Mouse (Mus musculus) liver, embryonic 14.5 days (tissue): ENCODE measurements around the gene 1190002N15Rik.

Experiments
- CTCF ChIP-seq: IDR thresholded peaks from 2 replicates; pipeline ENCODE4 v1.5.1; 2016; ENCODE audit warnings: antibody characterized with exemption, low read depth, control low read depth
- EP300 ChIP-seq: IDR thresholded peaks from 2 replicates; pipeline ENCODE4 v1.6.1; 2016; ENCODE audit warnings: antibody characterized with exemption, low read depth

GRCm38 (mm10) chr9:94482215-94482975 is 55.5 kb downstream of the 1190002N15Rik start:
- TF ChIP-seq EP300, result no peak
- TF ChIP-seq CTCF, result no peak
